Mouse (Mus musculus) liver, adult 2 months (tissue): Measurements from ENCODE around the gene Creb3l2.

Source experiments
- CTCF ChIP-seq: fragments of 200-500 bp; IDR thresholded peaks from 2 replicates; pipeline ENCODE4 v1.5.1; 2011; ENCODE audit warnings: low read depth, low read length, control low read depth
- POLR2A ChIP-seq: fragments of 200-500 bp; IDR thresholded peaks from 2 replicates; pipeline ENCODE4 v1.6.1; 2011; ENCODE audit warnings: low read length, control low read depth; ENCODE audit not compliant: insufficient read depth; ENCODE audit errors: extremely low read depth

DNA sequence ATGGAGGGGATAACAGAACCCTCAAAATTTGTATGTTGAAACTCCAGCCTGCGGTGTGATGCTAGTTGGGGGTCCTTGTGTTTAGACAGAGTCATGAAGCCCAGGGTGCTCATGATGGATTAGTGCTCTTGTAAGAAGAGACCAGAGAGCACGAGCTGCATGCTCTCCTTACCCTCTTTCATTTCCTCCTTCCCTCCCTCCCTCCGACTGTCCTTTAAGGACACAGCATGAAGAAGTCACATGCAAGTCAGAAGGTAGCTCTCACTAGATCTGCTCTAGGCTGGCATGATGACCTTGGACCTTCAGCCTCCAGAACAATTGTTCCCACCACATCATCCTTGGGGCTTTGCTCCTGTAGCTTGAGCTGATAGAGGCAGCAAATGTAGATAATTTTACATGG lies 30.2 kb downstream of the Creb3l2 start:
- TF ChIP-seq CTCF (no peak), POLR2A (no peak)
